Mouse (Mus musculus) forelimb bud, embryonic 11.5 days (tissue): ENCODE measurements at regions not wholly inside any gene's neighbourhood (a gene's known extent, or its start where the extent isn't known, plus 50 kb on each side); places are given as distances from the start of the nearest gene placed in this dataset.
"Not testable (repeated sequence)": the region's sequence is repeated elsewhere in the genome, so short reads cannot be mapped to it uniquely, and the experiment has no call there.

Experiments
- DNase-seq: peaks from one replicate; pipeline ENCODE4 v3.0.0-alpha.2; 2012; ENCODE audit warnings: low read depth, low spot score

- DNase-seq, result peak; percentile 7
Measured at GRCm38 (mm10) chr10:91447974-91448703, 267.0 kb upstream of the Tmpo start.

- DNase-seq, result no peak
Measured at GRCm38 (mm10) chr10:91443321-91443720, 262.2 kb upstream of the Tmpo start.

- no peak for DNase-seq
Measured at GRCm38 (mm10) chr10:91440051-91440450, 258.9 kb upstream of the Tmpo start.

- no peak for DNase-seq
Measured at GRCm38 (mm10) chr10:91437917-91438316, 256.8 kb upstream of the Tmpo start.

GRCm38 (mm10) chr10:91436091-91436569 lies 255.0 kb upstream of the Tmpo start:
- peak; percentile 82 for DNase-seq

- no peak for DNase-seq
Measured at GRCm38 (mm10) chr10:91430281-91430680, 249.2 kb upstream of the Tmpo start.

GRCm38 (mm10) chr10:91426584-91426983 lies 245.5 kb upstream of the Tmpo start:
- no peak for DNase-seq

GRCm38 (mm10) chr10:91425625-91426385 lies 244.7 kb upstream of the Tmpo start:
- DNase-seq, result not testable (repeated sequence)

GRCm38 (mm10) chr10:91424786-91425185 lies 243.7 kb upstream of the Tmpo start:
- no peak for DNase-seq

GRCm38 (mm10) chr10:91387255-91387654 lies 206.1 kb upstream of the Tmpo start:
- DNase-seq, result no peak

GRCm38 (mm10) chr10:91384372-91384771 lies 203.3 kb upstream of the Tmpo start:
- peak; percentile 80 for DNase-seq

GRCm38 (mm10) chr10:91376683-91377082 lies 195.6 kb upstream of the Tmpo start:
- DNase-seq, result no peak

GRCm38 (mm10) chr10:91367488-91367887 lies 186.4 kb upstream of the Tmpo start:
- DNase-seq, result no peak

GRCm38 (mm10) chr10:91362587-91362986 lies 181.5 kb upstream of the Tmpo start:
- DNase-seq, result no peak

- DNase-seq, result no peak
Measured at GRCm38 (mm10) chr10:91361621-91362020, 180.5 kb upstream of the Tmpo start.

- no peak for DNase-seq
Measured at GRCm38 (mm10) chr10:91345465-91345864, 164.3 kb upstream of the Tmpo start.

- no peak for DNase-seq
Measured at GRCm38 (mm10) chr10:91342083-91342482, 161.0 kb upstream of the Tmpo start.

GRCm38 (mm10) chr10:91339361-91339760 lies 158.2 kb upstream of the Tmpo start:
- DNase-seq, result no peak

GRCm38 (mm10) chr10:91326661-91327312 lies 145.7 kb upstream of the Tmpo start:
- peak; percentile 8 for DNase-seq

- no peak for DNase-seq
Measured at GRCm38 (mm10) chr10:91326144-91326655, 145.1 kb upstream of the Tmpo start.

- no peak for DNase-seq
Measured at GRCm38 (mm10) chr10:91321226-91321625, 140.1 kb upstream of the Tmpo start.
